Mouse (Mus musculus): ENCODE data around the gene Itga3. TPM values are rescaled to one million over a fixed set of nuclear protein-coding genes. Genes with fewer than 3 reads are reported as not detected.

Itga3 gene
- polyA plus RNA-seq, 1 experiment from 2014 or later, result 9.5 TPM

DNA sequence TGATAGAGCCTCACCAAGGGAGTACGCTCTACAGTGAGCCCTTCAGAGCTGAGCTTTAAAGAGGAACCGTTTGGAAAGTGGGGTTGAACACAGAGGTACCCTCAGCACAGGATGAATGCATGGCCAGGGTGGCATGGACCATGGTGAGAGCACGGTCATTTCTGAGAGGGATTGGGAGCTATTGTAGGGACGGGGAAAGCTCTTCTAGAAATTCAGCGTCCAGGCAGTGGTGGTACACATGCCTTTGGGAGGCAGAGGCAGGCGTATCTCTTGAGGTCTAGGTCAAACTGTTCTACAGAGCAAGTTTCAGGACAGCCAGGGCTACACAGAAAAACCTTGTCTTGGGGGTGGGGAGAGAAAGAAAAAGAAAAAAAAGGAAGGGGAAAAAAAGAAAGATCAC, 79.6 kb downstream of the Itga3 start:
- Histone ChIP-seq H3K9ac (no peak overlapping the region), H3K9me3 (no peaks in the 10 kb centered on the region), H3K27ac (no peak overlapping the region), H3K4me1 (peaks cover 68% of the 10 kb centered on the region), H3K27me3 (no peaks in the 10 kb centered on the region), H3K36me3 (peaks cover 63% of the 10 kb centered on the region), H3K4me3 (no peak overlapping the region), H3K4me2 (no peak overlapping the region)
- WGBS, result 88% methylated on average over 6 of the region's 6 CpGs
- no peak for ATAC-seq (ENCODE audit: insufficient number of reproducible peaks, low FRiP score, low TSS enrichment, low read depth)

DNA sequence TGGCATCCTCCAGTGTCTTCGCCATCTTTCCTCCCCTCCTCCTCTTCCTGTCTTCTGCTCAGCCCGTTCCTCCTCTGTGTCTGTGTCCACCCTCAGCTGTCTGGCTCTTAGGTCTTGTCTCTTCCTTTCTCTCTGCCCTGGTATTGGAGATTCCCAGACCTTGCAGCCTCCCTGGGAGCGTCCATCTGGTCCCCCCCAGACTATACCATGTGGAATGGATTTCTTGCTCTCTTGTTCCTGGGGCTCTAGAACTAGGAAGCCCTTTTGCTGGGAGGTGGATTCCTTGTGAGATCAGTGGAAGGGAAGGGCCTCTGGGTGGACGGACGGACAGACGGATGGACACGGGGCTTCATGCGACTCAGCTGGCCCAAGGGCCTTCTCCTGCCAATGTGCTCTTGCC, 80.5 kb downstream of the Itga3 start:
- H3K4me1 ChIP-seq, result peaks cover 72% of the 10 kb centered on the region
- H3K9ac ChIP-seq, result 0 out of 2 replicates have a peak overlapping the region, but pooled peaks have one; percentile 20
- peaks cover 54% of the 10 kb centered on the region for H3K36me3 ChIP-seq
- no peaks in the 10 kb centered on the region for H3K9me3 ChIP-seq
- 83% methylated on average over 8 of the region's 8 CpGs for WGBS
- no peaks in the 10 kb centered on the region for H3K27me3 ChIP-seq
- no peak for ATAC-seq (ENCODE audit: insufficient number of reproducible peaks, low FRiP score, low TSS enrichment, low read depth)
- no peak overlapping the region for H3K4me2 ChIP-seq
- no peak overlapping the region for H3K4me3 ChIP-seq
- H3K27ac ChIP-seq, result no peak overlapping the region

- H3K27ac ChIP-seq, result 0 out of 2 replicates have a peak overlapping the region, but pooled peaks have one; percentile 5
Measured at GRCm38 (mm10) chr11:94994947-94995772, 81.4 kb downstream of the Itga3 start.

More at GRCm38 (mm10) chr11:94994947-94995772, 81.4 kb downstream of the Itga3 start:
- Histone ChIP-seq H3K9me3 (no peaks in the 10 kb centered on the region), H3K9ac (peak overlapping the region; percentile 20; the same call in 1 of the 2 replicates), H3K4me1 (peaks cover 68% of the 10 kb centered on the region), H3K4me2 (peak overlapping the region; percentile 93), H3K36me3 (peaks cover 45% of the 10 kb centered on the region), H3K4me3 (peak overlapping the region; percentile 84), H3K27me3 (no peaks in the 10 kb centered on the region)
- 75% methylated on average over 11 of the region's 11 CpGs for WGBS
- no peak for ATAC-seq (ENCODE audit: insufficient number of reproducible peaks, low FRiP score, low TSS enrichment, low read depth)

Other genes with a start within 250 kb of the Itga3 start
- gene Col1a1, start 140.6 kb downstream of the Itga3 start, polyA plus RNA-seq (2015; fragmentation: Nextera tagmentation; extraction: Ambion mirVana), result 4,882 and 5,832 TPM in 2 replicates
- gene Hils1, start 109.2 kb downstream of the Itga3 start, polyA plus RNA-seq (2015; fragmentation: Nextera tagmentation; extraction: Ambion mirVana), result 0.42 TPM in 1 of 2 replicates, not detected in the other
- 7.5 and 18.9 TPM in 2 replicates for gene Sgca, start 100.5 kb downstream of the Itga3 start, polyA plus RNA-seq (2015; fragmentation: Nextera tagmentation; extraction: Ambion mirVana)
- 9.7 and 9.9 TPM in 2 replicates for gene Ppp1r9b, start 85.8 kb downstream of the Itga3 start, polyA plus RNA-seq (2015; fragmentation: Nextera tagmentation; extraction: Ambion mirVana)
- 21.4 and 25.1 TPM in 2 replicates for gene Samd14, start 66.9 kb downstream of the Itga3 start, polyA plus RNA-seq (2015; fragmentation: Nextera tagmentation; extraction: Ambion mirVana)
- gene Pdk2, start 35.4 kb downstream of the Itga3 start, polyA plus RNA-seq (2015; fragmentation: Nextera tagmentation; extraction: Ambion mirVana), result 33.4 and 42.9 TPM in 2 replicates
- gene Dlx3, start 43.3 kb upstream of the Itga3 start, polyA plus RNA-seq (2015; fragmentation: Nextera tagmentation; extraction: Ambion mirVana), result 17.7 and 20.9 TPM in 2 replicates
- 3.3 and 4.4 TPM in 2 replicates for gene Dlx4, start 69.5 kb upstream of the Itga3 start, polyA plus RNA-seq (2015; fragmentation: Nextera tagmentation; extraction: Ambion mirVana)
- gene Tac4, start 184.7 kb upstream of the Itga3 start, polyA plus RNA-seq (2015; fragmentation: Nextera tagmentation; extraction: Ambion mirVana), result 0.12 and 0.32 TPM in 2 replicates
- gene Kat7, start 233.4 kb upstream of the Itga3 start, polyA plus RNA-seq (2015; fragmentation: Nextera tagmentation; extraction: Ambion mirVana), result 60.0 and 62.7 TPM in 2 replicates

Measured in limb, embryonic 15.5 days (tissue).